Mouse (Mus musculus) cerebellum, adult 9-11 months (tissue): ENCODE results near the gene Bid.
"Not testable (repeated sequence)": the region's sequence is repeated elsewhere in the genome, so short reads cannot be mapped to it uniquely, and the experiment has no call there.

Experiments used
- DNase-seq: peaks from one replicate; pipeline ENCODE4 v3.0.0; 2022

The Bid gene

GRCm38 (mm10) chr6:120933670-120934069 is 17.0 kb upstream of the Bid start:
- DNase-seq: no peak

GRCm38 (mm10) chr6:120932597-120932996 is 15.9 kb upstream of the Bid start:
- DNase-seq: no peak

GRCm38 (mm10) chr6:120930450-120931306 is 14.0 kb upstream of the Bid start:
- DNase-seq: no peak

GRCm38 (mm10) chr6:120929421-120929820 is 12.8 kb upstream of the Bid start:
- no peak for DNase-seq

DNA sequence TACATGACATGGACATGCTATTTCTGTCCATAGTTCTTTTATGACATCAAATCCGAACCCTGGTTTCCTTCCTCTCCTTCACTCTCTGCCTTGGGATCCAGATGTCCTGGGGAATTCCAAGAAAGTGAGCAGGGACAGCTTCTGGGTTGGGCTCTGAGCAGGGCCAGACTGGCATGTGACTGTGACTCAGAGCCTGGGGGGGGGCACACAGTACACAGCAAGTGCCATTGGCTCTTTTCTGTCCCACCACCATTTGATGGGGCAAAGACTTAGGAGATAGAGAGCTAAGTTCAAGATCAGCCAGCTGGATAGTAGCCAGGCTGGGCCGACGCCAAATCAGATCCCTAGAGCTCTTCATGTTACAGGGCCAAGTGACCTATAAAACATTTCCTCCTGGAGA is 11.1 kb upstream of the Bid start:
- peak; percentile 38 for DNase-seq

DNA sequence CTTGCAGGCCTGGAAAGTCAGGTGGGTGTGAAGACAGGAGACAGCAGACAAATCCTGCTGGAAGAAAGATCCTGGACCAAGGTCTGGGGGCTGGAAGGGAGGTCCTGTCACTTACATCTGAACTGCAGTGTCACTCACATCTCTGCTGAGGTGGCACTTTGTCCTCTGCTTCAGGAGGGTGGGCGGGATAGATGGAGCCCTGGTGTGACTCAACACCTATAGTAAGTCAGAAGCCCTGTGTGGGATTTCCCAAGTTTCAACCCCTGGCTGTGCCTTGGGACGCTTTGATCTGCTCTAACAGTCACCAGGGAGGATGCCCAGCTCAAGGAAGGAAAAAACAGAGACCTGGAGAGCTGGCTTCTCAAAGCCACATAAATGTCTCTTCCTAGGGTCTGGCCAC is 10.2 kb upstream of the Bid start:
- no peak for DNase-seq

DNA sequence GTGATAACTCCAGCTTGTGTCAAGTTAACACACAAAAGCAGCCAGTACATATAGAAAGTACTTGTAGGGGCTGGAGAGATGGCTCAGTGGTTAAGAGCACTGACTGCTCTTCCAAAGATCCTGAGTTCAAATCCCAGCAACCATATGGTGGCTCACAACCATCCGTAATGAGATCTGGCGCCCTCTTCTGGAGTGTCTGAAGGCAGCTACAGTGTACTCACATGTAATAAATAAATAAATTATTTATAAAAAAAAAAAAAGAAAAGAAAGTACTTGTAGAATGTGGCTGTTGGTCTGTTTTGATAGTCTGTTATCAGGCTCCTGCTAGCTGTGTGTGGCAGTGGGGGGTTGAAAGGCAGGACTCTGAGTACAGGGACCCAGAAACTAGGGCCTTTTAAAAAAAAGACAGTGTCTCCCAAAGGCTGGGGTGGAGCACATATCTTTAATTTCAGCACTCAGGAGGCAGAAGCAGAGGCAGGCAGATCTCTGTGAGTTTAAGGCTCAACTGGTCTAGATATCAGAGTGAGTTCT is 8.2 kb upstream of the Bid start:
- DNase-seq: not testable (repeated sequence)

GRCm38 (mm10) chr6:120917975-120918374 is 1.3 kb upstream of the Bid start:
- no peak for DNase-seq

GRCm38 (mm10) chr6:120916972-120917881 is 574 bp upstream of the Bid start:
- not testable (repeated sequence) for DNase-seq

- DNase-seq: no peak
Measured at GRCm38 (mm10) chr6:120915649-120915975, 1.0 kb downstream of the Bid start.

- DNase-seq: no peak
Measured at GRCm38 (mm10) chr6:120914911-120915648, 1.6 kb downstream of the Bid start.

DNA sequence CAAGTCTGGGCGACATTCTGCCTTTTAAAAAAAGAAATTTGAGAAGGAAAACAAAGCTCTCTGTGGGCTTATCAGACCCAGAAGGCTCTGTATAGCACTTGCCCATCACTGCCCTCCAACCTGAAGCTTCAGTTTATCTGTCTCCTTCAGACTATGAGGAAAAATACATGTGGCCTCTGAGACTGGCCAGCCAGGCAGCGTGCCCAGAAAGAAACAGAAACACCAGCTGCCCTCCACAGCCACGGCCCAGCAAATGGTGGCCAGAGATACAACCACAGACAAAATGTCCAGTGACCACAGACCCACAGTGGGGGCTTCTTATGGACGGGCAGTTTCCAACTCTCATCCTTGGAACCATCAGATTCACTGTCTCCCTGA is 2.1 kb downstream of the Bid start:
- DNase-seq: no peak

DNA sequence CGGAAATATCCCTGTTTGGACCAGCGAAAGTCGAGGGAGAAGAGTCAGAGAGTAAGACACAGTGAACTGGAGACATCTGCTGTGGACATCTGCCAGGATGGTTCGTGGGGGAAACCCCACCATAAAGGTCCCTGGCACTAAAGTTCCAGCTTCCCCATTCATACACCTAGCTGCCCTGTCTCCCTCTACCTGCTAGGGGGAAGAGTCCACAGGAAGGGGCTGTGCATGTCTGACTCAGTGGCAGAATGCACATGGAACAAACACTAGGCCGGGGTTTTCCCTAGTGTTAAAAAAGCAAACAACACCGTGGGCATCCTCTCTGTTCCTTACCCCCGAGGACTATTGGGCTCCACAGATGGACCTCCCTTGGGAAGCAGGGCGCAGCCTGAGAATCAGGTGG is 2.9 kb downstream of the Bid start:
- no peak for DNase-seq

- no peak for DNase-seq
Measured at GRCm38 (mm10) chr6:120912931-120913330, 3.7 kb downstream of the Bid start.

- DNase-seq: no peak
Measured at GRCm38 (mm10) chr6:120911213-120912007, 5.2 kb downstream of the Bid start.

DNA sequence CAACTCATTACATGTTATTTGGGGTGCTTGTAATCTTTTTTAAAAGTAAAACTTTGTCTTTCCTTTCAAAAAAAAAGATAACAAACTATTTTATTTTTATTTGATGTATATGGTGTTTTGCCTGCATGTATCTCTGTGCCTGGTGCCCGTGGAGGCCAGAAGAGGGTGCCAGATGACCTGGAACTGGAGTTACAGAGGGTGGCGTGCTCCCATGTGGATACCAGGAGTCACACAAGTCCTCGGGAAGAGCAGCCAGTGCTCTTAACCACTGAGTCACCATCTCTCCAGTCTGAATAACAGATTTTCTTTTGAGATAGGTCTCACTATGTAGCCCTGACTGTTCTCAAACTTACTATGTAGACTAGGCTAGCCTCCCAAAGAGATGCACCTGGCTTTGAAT is 7.2 kb downstream of the Bid start:
- no peak for DNase-seq

- not testable (repeated sequence) for DNase-seq
Measured at GRCm38 (mm10) chr6:120907876-120908597, 8.6 kb downstream of the Bid start.

DNA sequence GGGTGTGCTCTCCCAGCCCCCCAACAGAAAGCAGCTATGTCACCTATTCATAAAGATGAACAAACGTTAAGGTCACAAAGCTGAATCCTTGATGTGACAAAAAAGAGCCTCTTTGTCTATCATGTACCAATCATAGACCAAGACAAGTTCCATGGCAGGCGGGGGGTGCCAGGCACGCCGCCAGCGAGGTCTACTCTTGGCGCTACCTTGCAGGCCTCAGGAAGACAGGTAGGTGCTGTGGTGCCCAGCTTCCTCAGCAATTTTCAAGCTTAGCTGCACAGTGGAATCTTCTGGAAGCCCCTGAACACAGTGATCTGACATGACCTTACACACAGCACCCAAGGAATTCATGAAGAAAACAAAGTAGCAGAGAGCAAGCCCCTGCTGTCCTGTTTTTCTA is 10.1 kb downstream of the Bid start:
- no peak for DNase-seq

- DNase-seq: no peak
Measured at GRCm38 (mm10) chr6:120905111-120905510, 11.5 kb downstream of the Bid start.

- no peak for DNase-seq
Measured at GRCm38 (mm10) chr6:120903961-120904360, 12.7 kb downstream of the Bid start.

DNA sequence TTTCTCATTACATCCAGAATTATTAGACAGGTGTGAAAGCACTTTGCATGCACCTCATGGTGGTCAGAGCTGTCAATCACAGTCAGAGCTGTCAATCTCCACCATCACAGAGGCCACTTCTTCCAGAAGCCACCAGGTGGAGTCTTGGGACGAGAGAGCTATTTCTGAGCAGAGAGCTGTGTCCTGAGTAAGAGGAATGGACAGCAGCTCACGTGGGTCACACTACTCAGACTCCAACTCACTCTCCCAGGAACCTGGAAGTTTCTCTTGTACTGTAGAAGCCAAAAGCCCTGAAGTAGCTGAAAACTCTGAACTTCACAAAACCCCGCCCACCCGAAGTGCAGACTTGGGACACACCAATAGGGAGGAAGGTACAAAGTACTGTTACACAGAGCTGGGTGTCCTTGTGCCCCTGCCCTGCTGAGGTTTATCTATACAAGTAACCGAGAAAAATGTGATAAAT is 13.2 kb downstream of the Bid start:
- no peak for DNase-seq
